Mouse (Mus musculus) bone marrow, adult 2 months (tissue): ENCODE measurements around the gene Gabbr2. TPM values are rescaled to one million over a fixed set of nuclear protein-coding genes. Genes with fewer than 3 reads are reported as not detected.
A peak's percentile ranks its signal among the peaks of the same experiment; 100 is the strongest.

Experiments
- H3K27ac ChIP-seq: fragments of 200-500 bp; 2 replicates; pipeline ENCODE4 v1.5.1; 2012; ENCODE audit warnings: low read depth, mild to moderate bottlenecking, control low read depth, inconsistent platforms, low read length; ENCODE audit not compliant: control insufficient read depth, poor library complexity, insufficient read depth
- H3K4me1 ChIP-seq: fragments of 200-500 bp; 2 replicates; pipeline ENCODE4 v1.6.1; 2011; ENCODE audit warnings: low read length; ENCODE audit not compliant: control insufficient read depth, insufficient read depth
- H3K4me3 ChIP-seq: fragments of 200-500 bp; replicated peaks from 2 replicates; pipeline ENCODE3; 2011; ENCODE audit warnings: mild to moderate bottlenecking, low read depth, low read length, control low read depth; ENCODE audit not compliant: control insufficient read depth
- CTCF ChIP-seq: fragments of 200-500 bp; IDR thresholded peaks from 2 replicates; pipeline ENCODE4 v1.5.1; 2011; ENCODE audit warnings: low read length, control low read depth; ENCODE audit not compliant: control insufficient read depth, insufficient read depth
- POLR2A ChIP-seq: fragments of 200-500 bp; IDR thresholded peaks from 2 replicates; pipeline ENCODE4 v1.6.1; 2011; ENCODE audit warnings: low read depth, mild to moderate bottlenecking, control low read depth, low read length, borderline replicate concordance; ENCODE audit not compliant: control insufficient read depth
- WGBS: fragments of 180-500 bp; shearing (Covaris S2); methylation state at CpG from one replicate; pipeline ENCODE4 v1.1.7; 2018; 5-methylcytosine and 5-hydroxymethylcytosine counted together
- polyA plus RNA-seq: library from polyadenylated mRNA; stranded (reverse); fragments of >200 nt; gene quantifications from 2 replicates; pipeline ENCODE4 v1.2.4, GENCODE M21; 2011; ENCODE audit warnings: low replicate concordance; ENCODE audit not compliant: missing spikeins, insufficient read depth, insufficient read length

The Gabbr2 gene
- polyA plus RNA-seq, 1 experiment: 1.1 TPM

DNA sequence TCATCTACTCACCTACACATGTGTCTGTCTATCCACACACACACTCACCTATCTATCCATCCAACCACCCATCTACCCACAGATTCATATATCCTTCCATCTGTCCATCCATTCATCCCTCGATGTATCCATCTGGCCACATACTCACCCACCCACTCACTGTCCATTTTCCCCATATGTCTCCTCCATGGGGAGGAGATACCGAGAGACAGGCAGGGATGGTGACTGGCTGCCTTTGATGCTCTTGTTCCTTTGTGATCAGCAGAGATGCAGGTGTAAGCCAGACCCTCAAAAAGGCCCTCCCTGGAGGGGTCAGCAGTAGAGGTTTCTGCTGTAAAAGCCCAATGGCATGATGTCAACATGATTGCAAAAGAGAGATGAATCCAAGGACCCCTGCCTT is 221.0 kb downstream of the Gabbr2 start:
- Histone ChIP-seq H3K4me1 (peaks cover 1% of the 10 kb centered on the region; the same call in 1 of the 2 replicates), H3K4me3 (no peak overlapping the region), H3K27ac (no peak overlapping the region)
- 81% methylated on average over 2 of the region's 2 CpGs for WGBS
- TF ChIP-seq CTCF (no peak), POLR2A (no peak)

DNA sequence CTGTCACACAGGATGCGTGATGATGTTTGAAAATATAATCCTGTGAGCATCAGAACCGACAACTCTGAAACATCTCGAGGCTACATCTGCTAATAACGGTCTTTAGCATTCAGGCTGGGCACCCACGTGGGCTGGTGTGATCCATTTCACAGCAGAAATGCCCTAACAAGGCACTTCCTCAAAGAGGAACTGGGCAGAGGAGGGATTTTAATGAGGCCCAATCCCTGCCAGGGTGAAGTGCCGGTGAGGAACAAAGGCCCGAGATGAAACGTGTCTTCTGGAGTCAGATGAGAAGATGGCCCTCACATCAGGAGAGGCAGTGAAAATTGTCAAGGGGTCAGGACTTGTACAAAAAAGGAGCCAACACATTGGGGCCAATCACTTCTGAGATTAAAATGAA is 221.6 kb downstream of the Gabbr2 start:
- Histone ChIP-seq H3K4me3 (no peak overlapping the region), H3K4me1 (peaks cover 1% of the 10 kb centered on the region; the same call in 1 of the 2 replicates), H3K27ac (no peak overlapping the region)
- WGBS: 23% methylated on average over 8 of the region's 8 CpGs
- TF ChIP-seq POLR2A: no peak
- no peak for TF ChIP-seq CTCF

- no peak overlapping the region for H3K27ac ChIP-seq
- H3K4me1 ChIP-seq: peaks cover 1% of the 10 kb centered on the region; the same call in 1 of the 2 replicates
- TF ChIP-seq POLR2A: no peak
- TF ChIP-seq CTCF: no peak
- H3K4me3 ChIP-seq: no peak overlapping the region
- WGBS: 87% methylated on average over 7 of the region's 7 CpGs
These were observed 225.3 kb downstream of the Gabbr2 start for GRCm38 (mm10) chr4:46766326-46766725.

DNA sequence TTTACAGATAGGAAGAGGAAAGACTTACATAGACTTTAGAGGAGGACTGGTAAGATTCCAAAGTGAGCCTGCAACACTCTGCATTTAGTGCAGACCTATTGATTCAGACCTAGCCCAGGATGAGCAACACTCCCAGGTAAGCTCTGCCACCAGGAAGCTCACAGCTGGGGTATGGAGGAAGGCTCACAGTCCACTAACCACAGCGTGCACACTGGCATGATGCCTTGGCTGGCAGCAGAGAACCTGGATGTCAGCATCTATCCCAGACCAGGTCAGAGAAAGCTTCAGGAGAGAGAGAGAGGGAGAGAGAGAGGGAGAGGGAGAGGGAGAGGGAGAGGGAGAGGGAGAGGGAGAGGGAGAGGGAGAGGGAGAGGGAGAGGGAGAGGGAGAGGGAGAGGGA is 231.8 kb downstream of the Gabbr2 start:
- peaks cover 8% of the 10 kb centered on the region; the same call in 1 of the 2 replicates for H3K4me1 ChIP-seq
- TF ChIP-seq CTCF: no peak
- TF ChIP-seq POLR2A: no peak
- H3K27ac ChIP-seq: no peak overlapping the region
- WGBS: 52% methylated on average over 1 of the region's 1 CpGs
- H3K4me3 ChIP-seq: no peak overlapping the region

DNA sequence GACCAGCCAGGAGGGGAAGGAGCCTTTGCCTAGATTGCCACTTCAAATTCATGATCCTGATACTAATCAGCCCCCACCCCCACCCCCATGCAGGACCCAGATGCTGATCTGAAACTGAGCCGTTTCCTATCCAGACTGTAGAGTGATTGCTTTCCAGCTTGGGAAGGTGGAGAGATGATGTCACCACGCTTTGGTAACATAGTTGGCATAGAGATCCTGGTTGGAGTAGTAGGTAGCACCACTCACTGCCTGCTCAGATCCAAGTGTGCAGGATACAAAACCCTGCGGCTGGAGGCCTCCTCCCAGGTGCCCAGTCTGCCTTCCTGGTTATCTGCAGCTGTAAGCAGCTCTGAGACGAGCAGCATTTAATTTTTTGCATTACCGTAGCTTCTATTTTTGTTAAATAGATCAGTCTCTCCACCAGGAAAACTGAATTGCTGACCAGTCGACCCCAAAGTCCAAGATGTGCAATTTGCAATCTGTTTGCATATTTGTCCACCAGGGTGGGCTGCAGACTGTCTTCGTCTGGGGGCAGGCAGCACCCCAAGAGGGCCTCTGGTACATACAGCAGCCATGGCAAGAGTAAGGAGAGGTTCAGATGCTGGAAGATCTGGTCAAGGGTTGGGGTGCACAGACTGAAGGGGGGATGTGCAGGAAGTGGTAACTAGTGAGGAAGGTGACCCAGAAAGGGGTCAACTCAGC is 233.2 kb downstream of the Gabbr2 start:
- peaks cover 11% of the 10 kb centered on the region; the same call in 1 of the 2 replicates for H3K4me1 ChIP-seq

DNA sequence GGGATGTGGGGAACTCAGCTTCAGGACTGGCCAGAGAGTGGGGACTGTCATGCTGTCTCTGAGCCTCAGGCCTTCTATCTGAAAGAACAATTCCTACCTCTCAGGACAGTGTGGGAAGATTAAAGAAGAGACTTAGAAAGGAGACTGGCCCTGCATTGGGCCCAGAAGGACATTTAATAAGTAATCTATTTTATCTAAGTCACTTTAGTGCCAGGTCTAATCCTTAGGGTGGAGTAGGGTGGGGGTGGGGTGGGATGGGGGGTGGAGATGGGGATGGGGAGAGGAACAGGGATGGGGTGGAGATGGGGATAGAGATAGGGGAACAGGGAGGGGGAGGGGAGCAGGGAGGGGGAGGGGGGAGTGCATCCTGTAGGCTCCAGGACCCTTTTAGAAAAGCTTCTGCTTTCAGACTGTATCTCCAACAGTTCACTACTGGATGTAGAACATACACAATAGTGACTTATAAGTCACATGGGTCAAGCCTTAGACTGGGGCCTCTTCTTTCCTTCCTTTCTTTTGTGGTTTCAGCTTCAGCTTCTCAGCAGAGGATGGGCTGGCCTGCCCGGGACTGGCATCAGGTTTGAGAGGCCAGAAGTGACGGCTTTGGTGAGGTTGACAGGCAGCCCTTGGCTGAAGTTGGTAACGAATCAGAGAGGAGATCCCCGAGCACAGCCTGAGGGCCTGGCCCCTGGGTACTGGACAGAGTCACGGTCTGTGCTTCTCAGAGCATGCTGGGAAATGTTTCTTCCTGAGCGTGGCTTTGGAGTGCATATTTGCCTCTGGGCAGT is 237.1 kb downstream of the Gabbr2 start:
- Histone ChIP-seq H3K4me3 (peak overlapping the region; percentile 41), H3K4me1 (peaks cover 11% of the 10 kb centered on the region; the same call in 1 of the 2 replicates), H3K27ac (peak overlapping the region; percentile 80)
- TF ChIP-seq CTCF (no peak), POLR2A (no peak)
- WGBS: 6% methylated on average over 6 of the region's 6 CpGs

More for the DNA sequence above, 233.2 kb downstream of the Gabbr2 start:
- Histone ChIP-seq H3K4me3 (no peak overlapping the region), H3K27ac (no peak overlapping the region)
- 54% methylated on average over 7 of the region's 7 CpGs for WGBS
- no peak for TF ChIP-seq POLR2A
- TF ChIP-seq CTCF: no peak

DNA sequence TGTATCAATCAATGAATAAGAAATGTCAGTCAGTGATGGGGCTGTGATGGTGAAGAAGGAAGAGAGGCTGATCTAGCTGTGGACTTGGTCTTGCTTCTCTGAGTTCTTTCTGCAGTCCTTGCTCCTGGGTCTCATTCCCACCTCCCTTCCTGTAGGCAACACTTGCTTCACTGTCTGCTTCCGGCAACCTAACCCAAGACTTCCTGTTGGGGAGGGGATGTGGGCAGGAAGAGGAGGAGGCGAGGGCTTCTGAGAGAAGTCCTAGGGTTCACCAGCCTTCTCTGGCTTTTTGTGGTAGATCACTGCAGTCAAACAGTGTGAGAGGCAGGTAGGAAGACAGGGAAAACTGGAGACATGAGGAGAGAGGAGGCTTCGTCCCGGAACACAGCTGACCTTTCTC is 239.4 kb downstream of the Gabbr2 start:
- H3K4me3 ChIP-seq: peak overlapping the region; percentile 38
- H3K4me1 ChIP-seq: peaks cover 11% of the 10 kb centered on the region; the same call in 1 of the 2 replicates
- H3K27ac ChIP-seq: peak overlapping the region; percentile 44
- WGBS: 22% methylated on average over 4 of the region's 4 CpGs
- TF ChIP-seq CTCF: no peak
- TF ChIP-seq POLR2A: no peak

DNA sequence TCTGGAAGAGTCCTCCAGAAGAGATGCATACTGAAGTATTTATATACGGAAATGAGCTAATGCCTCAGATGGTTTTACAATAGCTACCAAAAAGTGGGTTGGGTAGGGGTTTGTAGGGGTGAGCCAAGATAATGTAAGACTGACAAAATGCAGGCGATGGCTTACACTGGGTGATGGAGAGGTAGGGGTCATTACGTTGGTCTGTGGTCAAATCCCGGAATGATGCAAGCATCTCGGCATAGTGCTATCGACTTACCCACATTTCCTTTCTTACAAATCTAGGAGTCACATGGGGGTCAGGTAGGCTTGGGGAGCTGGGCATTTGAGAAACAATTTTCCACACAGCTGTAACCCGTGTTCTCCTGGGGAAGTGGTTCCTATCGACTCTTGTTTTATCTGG is 242.7 kb downstream of the Gabbr2 start:
- H3K4me3 ChIP-seq: no peak overlapping the region
- no peak overlapping the region for H3K27ac ChIP-seq
- 29% methylated on average over 8 of the region's 8 CpGs for WGBS
- peaks cover 7% of the 10 kb centered on the region for H3K4me1 ChIP-seq
- TF ChIP-seq CTCF (no peak), POLR2A (no peak)
